ENCODE assay signal across 9 mouse cellular contexts in the genomic region with DNA sequence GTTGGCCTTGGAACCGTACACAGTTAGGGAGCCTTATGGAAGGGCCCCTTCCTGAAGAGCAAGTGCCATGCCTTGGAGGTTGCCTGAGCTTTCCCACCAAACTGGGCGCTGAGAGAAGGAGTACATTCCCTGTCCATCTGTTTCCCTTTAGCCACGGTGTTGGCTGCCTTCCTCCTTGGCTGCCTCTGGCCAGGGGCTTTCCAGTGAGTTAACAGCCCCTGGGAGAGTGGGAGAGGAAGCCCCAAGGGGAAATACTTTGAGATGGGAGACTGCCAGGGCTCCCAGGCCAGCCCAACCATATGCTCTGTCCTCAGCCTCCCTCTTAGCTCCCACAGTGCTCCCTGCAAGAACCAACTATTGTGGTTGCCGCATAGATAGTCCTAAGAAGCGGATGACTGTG.
DNase-seq lines count a peak whose midpoint lies in the region; ATAC-seq and TF ChIP-seq lines count a peak whose summit lies in the region.
"Had no signal": no experiment of that assay in that cellular context is flagged by ENCODE, and none has a peak within 500 bp of the region (broad histone marks: within the 10 kb centered on the region; RNA-seq: fewer than 3 reads in every experiment).

No protein-coding gene starts in this region.

- no peak for TF ChIP-seq POLR2A in lung, adult 2 months (IDR thresholded peaks at IDR 0.05; ENCODE audit: borderline replicate concordance, extremely low read depth, low read depth, low read length)

- H3K27me3 ChIP-seq in forebrain, embryonic 15.5 days, result no peaks in the 10 kb centered on the region
- peaks cover 4% of the 10 kb centered on the region; the same call in 1 of the 2 replicates for H3K27me3 ChIP-seq in forebrain, embryonic 10.5 days (ENCODE audit: poor library complexity, severe bottlenecking)
- H3K27me3 ChIP-seq in lung, postnatal 0 days (replicated peaks; ENCODE audit: insufficient read depth, low read length), result no peaks in the 10 kb centered on the region

- 74% methylated on average over 5 of the region's 5 CpGs for WGBS in forebrain, embryonic 15.5 days
- 68% methylated on average over 5 of the region's 5 CpGs for WGBS in forebrain, embryonic 10.5 days
- 46% methylated on average over 5 of the region's 5 CpGs for WGBS in lung, postnatal 0 days
- WGBS in lung, adult 2 months, result 44% methylated on average over 5 of the region's 5 CpGs

- no peak for TF ChIP-seq CTCF in lung, postnatal 0 days (IDR thresholded peaks at IDR 0.05)
- TF ChIP-seq CTCF in lung, adult 2 months (IDR thresholded peaks at IDR 0.05; ENCODE audit: insufficient read depth, low read length), result no peak

- peak; percentile 58 for ATAC-seq in forebrain, embryonic 15.5 days (replicated peaks)
- peak; percentile 47; the same call in 1 of the 2 replicates for ATAC-seq in lung, postnatal 0 days

- no peak for TF ChIP-seq EP300 in lung, postnatal 0 days (IDR thresholded peaks at IDR 0.05)

- no peak overlapping the region for H3K9ac ChIP-seq in forebrain, embryonic 15.5 days (replicated peaks)
- H3K9ac ChIP-seq in lung, postnatal 0 days (replicated peaks; ENCODE audit: low read depth), result no peak overlapping the region

- H3K27ac ChIP-seq in forebrain, embryonic 15.5 days (replicated peaks), result no peak overlapping the region
- no peak overlapping the region for H3K27ac ChIP-seq in forebrain, embryonic 10.5 days
- no peak overlapping the region for H3K27ac ChIP-seq in lung, postnatal 0 days (ENCODE audit: low read length)

- intact Hi-C loops in left cerebral cortex, postnatal 25 days (cut with DNase I), result no loop called here

- H3K36me3 ChIP-seq in forebrain, embryonic 15.5 days, result no peaks in the 10 kb centered on the region
- H3K36me3 ChIP-seq in forebrain, embryonic 10.5 days (replicated peaks), result no peaks in the 10 kb centered on the region
- H3K36me3 ChIP-seq in lung, postnatal 0 days (ENCODE audit: insufficient read depth, low read length), result no peaks in the 10 kb centered on the region

- no peaks in the 10 kb centered on the region for H3K9me3 ChIP-seq in forebrain, embryonic 15.5 days
- H3K9me3 ChIP-seq in forebrain, embryonic 10.5 days, result no peaks in the 10 kb centered on the region
- H3K9me3 ChIP-seq in lung, postnatal 0 days (ENCODE audit: low read length), result no peaks in the 10 kb centered on the region

- DNase-seq in forebrain, embryonic 10.5 days (ENCODE audit: extremely low spot score, low spot score), result no peak
- DNase-seq in lung, postnatal 0 days (ENCODE audit: low spot score), result no peak
- DNase-seq in lung, adult 2 months, result no peak
- DNase-seq in gastrocnemius, postnatal 4 days (ENCODE audit: low spot score in 2 of 2), result peak; percentile 23 to 47
- peak; percentile 37 for DNase-seq in ovary, postnatal 14 days (ENCODE audit: low spot score)
- DNase-seq in thymus, postnatal 10 days (ENCODE audit: low spot score in 2 of 2), result no peak
- DNase-seq in left cerebral cortex, postnatal 25 days (ENCODE audit: low spot score in 2 of 2), result no peak
- DNase-seq: cerebellum, adult 8-10 months had no signal

- no peaks in the 10 kb centered on the region for H3K4me1 ChIP-seq in forebrain, embryonic 15.5 days
- H3K4me1 ChIP-seq in forebrain, embryonic 10.5 days, result peaks cover 17% of the 10 kb centered on the region
- H3K4me1 ChIP-seq in lung, postnatal 0 days (ENCODE audit: insufficient read depth, low read depth, low read length), result no peaks in the 10 kb centered on the region
- H3K4me1 ChIP-seq in lung, adult 2 months (ENCODE audit: control insufficient read depth, insufficient read depth, low read length), result no peaks in the 10 kb centered on the region

- H3K4me3 ChIP-seq in forebrain, embryonic 15.5 days, result no peak overlapping the region
- H3K4me3 ChIP-seq in forebrain, embryonic 10.5 days, result no peak overlapping the region
- H3K4me3 ChIP-seq in lung, postnatal 0 days (ENCODE audit: low read depth, low read length), result no peak overlapping the region
- no peak overlapping the region for H3K4me3 ChIP-seq in lung, adult 2 months (replicated peaks; ENCODE audit: extremely low read depth, low read depth, low read length)

- H3K4me2 ChIP-seq in forebrain, embryonic 15.5 days (replicated peaks), result no peak overlapping the region
- no peak overlapping the region for H3K4me2 ChIP-seq in lung, postnatal 0 days (replicated peaks; ENCODE audit: low read depth, low read length)

Comparison
In these comparisons a context has a peak if more than half of its experiments do, and no peak if none do; other contexts are left out.
1. DNase-seq: peak in gastrocnemius, postnatal 4 days (2 of 2) and ovary, postnatal 14 days (single experiment); none in forebrain, embryonic 10.5 days (single experiment), lung, postnatal 0 days (single experiment), lung, adult 2 months (single experiment), thymus, postnatal 10 days (0 of 2) and left cerebral cortex, postnatal 25 days (0 of 2).